Mouse (Mus musculus) C2C12 (cell line): ENCODE measurements around the gene Meaf6. TPM values are rescaled to one million over a fixed set of nuclear protein-coding genes. Genes with fewer than 3 reads are reported as not detected.

Experiments used
- H3K27me3 ChIP-seq: one replicate; pipeline ENCODE4 v1.6.1; 2011; ENCODE audit not compliant: control insufficient read depth, insufficient read depth, insufficient read length
- H3K36me3 ChIP-seq: one replicate; pipeline ENCODE4 v1.6.1; 2011; ENCODE audit not compliant: control insufficient read depth, insufficient read depth
- H3K4me3 ChIP-seq: one replicate; pipeline ENCODE4 v1.5.1; 2011; ENCODE audit warnings: mild to moderate bottlenecking, control low read depth; ENCODE audit not compliant: poor library complexity, insufficient read depth, severe bottlenecking
- H3K79me2 ChIP-seq: one replicate; pipeline ENCODE4 v1.6.1; 2011; ENCODE audit not compliant: control insufficient read depth, insufficient read depth
- H3K79me3 ChIP-seq: one replicate; pipeline ENCODE4 v1.6.1; 2011; ENCODE audit warnings: low read depth, control low read depth
- H3ac ChIP-seq: one replicate; pipeline ENCODE3; 2011; ENCODE audit warnings: low read depth; ENCODE audit not compliant: control insufficient read depth, insufficient read length
- CEBPB ChIP-seq: IDR thresholded peaks from one replicate; pipeline ENCODE4 v1.6.1; 2011; ENCODE audit warnings: low read depth, mild to moderate bottlenecking, control low read depth, moderate library complexity
- CTCF ChIP-seq: IDR thresholded peaks from one replicate; pipeline ENCODE4 v1.5.1; 2011; ENCODE audit not compliant: control insufficient read depth, insufficient read depth, insufficient read length
- FOSL1 ChIP-seq: IDR thresholded peaks from one replicate; pipeline ENCODE4 v1.8.0; 2011; ENCODE audit warnings: mild to moderate bottlenecking, low read length; ENCODE audit not compliant: poor library complexity, insufficient read depth, severe bottlenecking
- MAX ChIP-seq: IDR thresholded peaks from one replicate; pipeline ENCODE4 v1.6.1; 2011; ENCODE audit warnings: mild to moderate bottlenecking, control low read depth
- MYOD1 ChIP-seq: IDR thresholded peaks from one replicate; pipeline ENCODE4 v1.6.1; 2011; ENCODE audit warnings: low read depth; ENCODE audit not compliant: control insufficient read depth, insufficient read length
- MYOG ChIP-seq: IDR thresholded peaks from one replicate; pipeline ENCODE4 v1.6.1; 2011; ENCODE audit not compliant: control insufficient read depth, insufficient read length; ENCODE audit errors: extremely low read depth
- USF1 ChIP-seq: IDR thresholded peaks from one replicate; pipeline ENCODE4 v1.6.1; 2011; ENCODE audit warnings: low read depth, mild to moderate bottlenecking, control low read depth, moderate library complexity
- polyA plus RNA-seq: library from polyadenylated mRNA; unstranded; fragments of >200 nt; fragmentation: generic; extraction: Trizol; gene quantifications from one replicate; pipeline ENCODE4 v1.2.1, GENCODE M21; 2012; ENCODE audit warnings: missing spikeins

Meaf6 gene
- polyA plus RNA-seq, 1 experiment: 31.3 TPM

DNA sequence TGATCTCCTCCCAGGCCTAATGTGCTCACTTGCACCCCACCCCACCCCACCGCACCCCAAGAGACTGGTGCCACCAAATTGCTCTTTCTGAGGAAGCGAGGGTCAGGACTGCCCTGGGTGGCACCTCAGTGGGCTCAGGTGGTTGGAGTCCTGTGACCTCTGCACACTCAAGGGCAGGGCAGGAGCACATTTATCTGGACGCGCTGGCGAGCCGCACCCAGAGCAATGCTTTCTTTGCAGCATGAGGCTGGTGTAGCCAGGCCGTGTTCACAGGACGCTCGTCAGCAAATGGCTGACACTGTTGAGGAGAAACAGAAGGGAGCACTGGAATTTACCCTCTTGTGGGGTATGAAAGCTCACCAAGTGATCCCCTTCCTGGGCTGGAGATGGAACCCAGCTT lies 20.4 kb downstream of the Meaf6 start:
- Histone ChIP-seq H3K4me3 (no peak overlapping the region), H3K79me2 (peaks cover 13% of the 10 kb centered on the region), H3ac (no peak overlapping the region), H3K27me3 (no peaks in the 10 kb centered on the region), H3K79me3 (peaks cover 3% of the 10 kb centered on the region), H3K36me3 (peaks cover 39% of the 10 kb centered on the region)
- TF ChIP-seq MAX: no peak

DNA sequence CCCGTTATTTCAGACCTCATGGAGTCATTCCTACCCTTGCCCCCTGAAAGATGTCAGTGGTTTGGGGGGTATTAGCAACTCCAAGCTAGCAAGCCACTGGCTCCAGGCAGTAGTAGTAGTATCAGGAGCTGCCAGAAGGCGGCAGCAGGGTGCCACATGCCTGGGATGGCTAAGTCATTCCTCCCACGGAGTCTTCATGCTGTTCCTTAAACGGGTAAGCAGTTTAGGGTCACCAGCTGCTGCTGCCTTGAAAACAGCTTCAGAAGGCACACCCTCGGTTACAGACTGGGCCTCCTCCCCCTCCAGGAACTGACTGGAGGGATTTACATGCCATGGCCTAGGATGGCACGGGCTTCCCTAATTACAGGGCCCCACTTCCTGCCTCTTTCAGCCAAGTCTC lies 29.7 kb downstream of the Meaf6 start:
- Histone ChIP-seq H3K36me3 (peaks cover 30% of the 10 kb centered on the region), H3ac (no peak overlapping the region), H3K27me3 (no peaks in the 10 kb centered on the region), H3K79me2 (no peaks in the 10 kb centered on the region), H3K4me3 (no peak overlapping the region), H3K79me3 (no peaks in the 10 kb centered on the region)
- TF ChIP-seq MAX: peak; percentile 73
- no peak for TF ChIP-seq CEBPB
- TF ChIP-seq FOSL1: no peak
- TF ChIP-seq MYOD1: peak; percentile 53
- TF ChIP-seq CTCF: peak; percentile 85
- TF ChIP-seq MYOG: no peak
- no peak for TF ChIP-seq USF1

DNA sequence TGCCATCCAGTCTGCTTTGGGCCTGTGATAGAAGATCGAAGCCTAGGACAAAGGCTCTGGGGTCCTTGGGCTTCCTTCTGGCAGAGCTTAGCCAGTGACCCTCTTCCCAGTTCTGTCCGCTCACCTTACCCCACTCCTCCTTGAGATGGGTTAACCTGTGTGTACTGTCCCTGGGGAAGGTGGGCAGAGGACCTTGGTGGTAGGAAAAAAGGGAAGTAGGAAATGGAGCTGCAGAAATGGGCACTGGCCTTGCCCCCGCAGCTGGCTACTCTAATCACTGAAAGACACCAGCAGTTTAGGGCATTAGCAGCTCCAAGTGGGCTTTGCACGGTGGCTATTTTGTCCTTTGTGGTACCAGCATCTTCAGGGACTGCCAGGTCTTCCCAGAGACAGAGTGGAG lies 30.1 kb downstream of the Meaf6 start:
- H3K4me3 ChIP-seq: no peak overlapping the region
- H3K79me3 ChIP-seq: no peaks in the 10 kb centered on the region
- H3K27me3 ChIP-seq: no peaks in the 10 kb centered on the region
- H3K36me3 ChIP-seq: peaks cover 29% of the 10 kb centered on the region
- TF ChIP-seq CEBPB: no peak
- no peak for TF ChIP-seq CTCF
- TF ChIP-seq USF1: no peak
- no peak for TF ChIP-seq MAX
- no peak for TF ChIP-seq FOSL1
- TF ChIP-seq MYOD1: no peak
- TF ChIP-seq MYOG: no peak
- H3K79me2 ChIP-seq: peaks cover 3% of the 10 kb centered on the region
- no peak overlapping the region for H3ac ChIP-seq

DNA sequence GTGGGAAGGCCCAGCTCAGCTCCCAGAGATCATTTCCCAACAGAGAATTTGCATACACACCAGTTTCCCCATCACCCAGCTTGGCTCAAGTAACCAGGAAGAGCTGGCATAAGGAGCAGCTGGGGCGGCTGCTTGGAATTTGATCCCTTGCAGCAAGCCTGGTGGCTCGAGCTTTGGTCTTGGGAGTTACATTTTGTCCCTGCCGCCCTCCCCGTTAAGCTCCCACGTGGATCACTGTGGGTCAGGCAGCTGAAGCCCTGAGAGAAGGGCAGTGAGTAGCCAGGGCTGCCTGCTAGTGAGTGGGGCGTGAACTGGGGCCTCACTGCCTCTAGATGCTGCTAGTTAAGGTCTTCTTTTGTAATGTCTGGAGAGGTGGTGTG lies 30.8 kb downstream of the Meaf6 start:
- H3K27me3 ChIP-seq: no peaks in the 10 kb centered on the region
- no peak overlapping the region for H3K4me3 ChIP-seq
- peak; percentile 41 for TF ChIP-seq MAX
- TF ChIP-seq CTCF: no peak
- TF ChIP-seq USF1: no peak
- TF ChIP-seq MYOG: no peak
- no peak for TF ChIP-seq MYOD1
- TF ChIP-seq FOSL1: no peak
- no peak for TF ChIP-seq CEBPB
- peaks cover 31% of the 10 kb centered on the region for H3K36me3 ChIP-seq
- peaks cover 9% of the 10 kb centered on the region for H3K79me2 ChIP-seq
- peaks cover 6% of the 10 kb centered on the region for H3K79me3 ChIP-seq
- no peak overlapping the region for H3ac ChIP-seq

DNA sequence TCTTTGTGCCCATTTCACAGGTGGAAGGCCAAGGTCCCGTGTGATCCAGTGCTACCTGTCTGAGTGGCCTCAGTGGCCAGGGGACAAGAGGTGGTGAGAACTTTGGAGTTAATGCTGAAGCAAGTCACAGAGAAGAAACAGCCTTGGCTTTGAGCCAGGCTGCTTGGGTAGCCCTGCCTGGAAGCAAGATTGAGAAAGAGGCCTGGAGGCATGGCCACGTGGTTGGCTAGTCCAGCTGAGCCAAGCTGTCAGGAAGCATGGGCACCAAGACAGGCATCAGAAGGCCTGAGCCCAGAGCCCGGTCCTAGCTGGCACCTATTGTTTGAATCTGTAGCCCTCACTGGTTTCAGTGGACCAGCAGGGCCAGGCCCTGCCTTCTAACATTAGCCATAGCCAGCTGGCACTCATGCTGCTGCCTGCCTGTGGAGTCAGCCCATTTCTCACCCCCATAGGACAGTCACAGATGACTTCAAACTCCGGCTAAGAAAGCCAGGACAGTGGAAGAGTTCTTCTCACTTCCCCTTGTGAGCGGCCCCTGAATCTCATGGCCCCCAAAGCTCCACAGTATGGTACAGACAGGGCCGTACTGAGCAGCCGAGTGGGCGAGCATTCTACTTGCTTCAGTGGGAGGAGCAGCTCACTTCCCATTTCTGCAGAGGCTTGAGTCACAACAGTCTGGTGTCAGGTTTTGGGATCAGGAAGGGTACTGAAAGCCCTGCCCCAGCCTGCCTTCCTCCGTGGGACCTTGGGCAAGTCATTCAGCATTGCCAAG lies 31.3 kb downstream of the Meaf6 start:
- TF ChIP-seq MYOD1 (no peak), USF1 (peak; percentile 84), CEBPB (peak; percentile 67)
- Histone ChIP-seq H3K79me3 (peaks cover 11% of the 10 kb centered on the region), H3K36me3 (peaks cover 32% of the 10 kb centered on the region), H3K4me3 (no peak overlapping the region), H3ac (peak overlapping the region; percentile 15), H3K79me2 (peaks cover 15% of the 10 kb centered on the region), H3K27me3 (no peaks in the 10 kb centered on the region)

DNA sequence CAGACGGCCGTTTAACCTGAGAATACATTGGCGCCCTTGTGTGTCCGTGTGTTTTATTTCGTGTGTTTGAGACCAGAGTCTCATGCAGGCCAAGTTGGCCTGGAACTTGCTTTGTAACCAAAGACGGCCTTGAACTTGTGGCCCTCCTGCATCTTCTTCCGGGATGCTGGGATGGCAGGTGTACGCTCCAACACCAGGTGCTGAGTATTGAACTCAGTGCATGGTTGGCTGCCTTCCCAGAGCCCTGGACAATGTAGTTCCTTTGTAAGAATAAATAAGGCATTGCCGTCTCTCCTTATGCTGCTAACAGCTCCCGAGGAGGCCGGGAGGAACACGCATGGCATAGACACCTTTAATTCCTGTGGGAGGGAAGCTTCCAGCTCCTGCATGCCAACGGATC lies 32.0 kb downstream of the Meaf6 start:
- TF ChIP-seq USF1 (no peak), CEBPB (no peak), FOSL1 (no peak), MAX (no peak), CTCF (no peak), MYOD1 (no peak), MYOG (no peak)
- peaks cover 17% of the 10 kb centered on the region for H3K79me3 ChIP-seq
- H3ac ChIP-seq: no peak overlapping the region
- H3K4me3 ChIP-seq: no peak overlapping the region
- H3K36me3 ChIP-seq: peaks cover 39% of the 10 kb centered on the region
- H3K27me3 ChIP-seq: no peaks in the 10 kb centered on the region
- H3K79me2 ChIP-seq: peaks cover 22% of the 10 kb centered on the region
